Mouse (Mus musculus): Measurements from ENCODE around the gene Gabpb2. TPM values are rescaled to one million over a fixed set of nuclear protein-coding genes. Genes with fewer than 3 reads are reported as not detected.
A peak's percentile ranks its signal among the peaks of the same experiment; 100 is the strongest.
"Not testable (repeated sequence)": the region's sequence is repeated elsewhere in the genome, so short reads cannot be mapped to it uniquely, and the experiment has no call there.

The Gabpb2 gene
- polyA plus RNA-seq, 1 experiment = 14.7 TPM

GRCm38 (mm10) chr3:95142617-95143011 is 75.1 kb downstream of the Gabpb2 start:
- TF ChIP-seq POLR2A (IDR thresholded peaks at IDR 0.05; ENCODE audit: borderline replicate concordance, extremely low read depth, insufficient read depth, insufficient read length, poor library complexity, severe bottlenecking) (no peak), CTCF (IDR thresholded peaks at IDR 0.05; ENCODE audit: borderline replicate concordance, extremely low read depth, insufficient read depth, insufficient read length) (peak; percentile 98)
- DNase-seq (ENCODE audit: low read depth) = peak; percentile 84

GRCm38 (mm10) chr3:95141952-95142616 is 75.6 kb downstream of the Gabpb2 start, which contains the start of gene Tnfaip8l2:
Gene Tnfaip8l2, minus strand, starts transcription at chr3:95142360.
- TF ChIP-seq POLR2A (IDR thresholded peaks at IDR 0.05; ENCODE audit: borderline replicate concordance, extremely low read depth, insufficient read depth, insufficient read length, poor library complexity, severe bottlenecking) = no peak
- TF ChIP-seq CTCF (IDR thresholded peaks at IDR 0.05; ENCODE audit: borderline replicate concordance, extremely low read depth, insufficient read depth, insufficient read length) = no peak
- no peak for DNase-seq (ENCODE audit: low read depth)

GRCm38 (mm10) chr3:95141474-95141873 is 76.2 kb downstream of the Gabpb2 start:
- TF ChIP-seq POLR2A (IDR thresholded peaks at IDR 0.05; ENCODE audit: borderline replicate concordance, extremely low read depth, insufficient read depth, insufficient read length, poor library complexity, severe bottlenecking) (no peak), CTCF (IDR thresholded peaks at IDR 0.05; ENCODE audit: borderline replicate concordance, extremely low read depth, insufficient read depth, insufficient read length) (no peak)
- no peak for DNase-seq (ENCODE audit: low read depth)

DNA sequence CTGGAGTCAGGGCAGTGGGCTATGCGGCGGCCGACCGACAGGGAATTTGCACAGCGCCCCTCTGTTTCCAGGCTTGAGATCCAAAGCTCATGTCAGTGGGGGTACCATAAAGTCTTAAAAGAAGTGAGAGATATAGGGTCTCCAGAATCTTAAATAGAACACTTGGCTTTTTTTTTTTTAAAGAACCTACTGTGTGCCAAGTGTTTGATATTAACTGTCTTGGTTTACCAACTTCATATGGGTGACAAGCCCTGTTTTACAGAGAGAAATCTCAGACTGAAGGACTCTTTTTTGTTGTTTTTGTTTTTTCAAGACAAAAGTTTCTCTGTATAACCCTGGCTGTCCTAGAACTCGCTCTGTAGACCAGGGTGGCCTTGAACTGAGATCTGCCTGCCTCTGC is 76.9 kb downstream of the Gabpb2 start:
- TF ChIP-seq POLR2A (IDR thresholded peaks at IDR 0.05; ENCODE audit: borderline replicate concordance, extremely low read depth, insufficient read depth, insufficient read length, poor library complexity, severe bottlenecking) = no peak
- TF ChIP-seq CTCF (IDR thresholded peaks at IDR 0.05; ENCODE audit: borderline replicate concordance, extremely low read depth, insufficient read depth, insufficient read length) = no peak
- no peak for DNase-seq (ENCODE audit: low read depth)

GRCm38 (mm10) chr3:95140289-95140595 is 77.5 kb downstream of the Gabpb2 start:
- TF ChIP-seq POLR2A (IDR thresholded peaks at IDR 0.05; ENCODE audit: borderline replicate concordance, extremely low read depth, insufficient read depth, insufficient read length, poor library complexity, severe bottlenecking) (no peak), CTCF (IDR thresholded peaks at IDR 0.05; ENCODE audit: borderline replicate concordance, extremely low read depth, insufficient read depth, insufficient read length) (no peak)

DNA sequence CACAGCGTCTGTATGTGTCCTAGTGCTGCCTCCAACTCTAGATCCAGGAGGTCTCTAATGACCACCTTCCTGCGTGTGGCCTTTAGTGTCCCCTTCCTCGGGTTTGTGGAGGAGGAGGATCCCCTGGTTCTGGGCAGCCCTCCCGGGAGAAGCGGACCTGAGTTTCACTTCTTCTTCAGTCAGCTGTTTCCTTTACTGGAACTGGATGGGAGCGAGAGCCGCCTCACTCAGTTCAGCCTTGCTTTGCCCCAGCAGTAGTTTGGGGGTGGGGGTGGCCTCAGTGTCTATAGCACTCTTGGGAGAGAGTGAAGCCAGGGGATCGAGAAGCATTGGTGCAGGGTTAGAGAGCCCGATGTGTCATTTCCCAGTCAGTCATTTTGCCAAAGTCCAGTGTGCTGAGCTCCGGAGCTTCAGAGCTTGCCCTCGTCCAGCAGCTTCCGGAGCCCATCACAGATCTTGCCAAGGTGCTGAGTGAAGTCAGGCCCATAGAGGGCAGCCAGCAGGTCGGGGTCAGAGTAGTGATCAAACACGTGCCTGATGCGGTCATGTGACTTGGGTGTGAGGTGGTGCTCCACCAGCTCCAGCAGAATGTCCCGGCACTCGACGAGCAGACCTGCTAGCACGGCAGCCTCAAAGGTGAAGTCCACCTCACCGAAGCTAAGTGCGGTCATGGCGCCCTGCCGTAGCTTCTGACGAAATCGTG is 78.0 kb downstream of the Gabpb2 start:
- no peak for DNase-seq (ENCODE audit: low read depth)
- no peak for TF ChIP-seq CTCF (IDR thresholded peaks at IDR 0.05; ENCODE audit: borderline replicate concordance, extremely low read depth, insufficient read depth, insufficient read length)
- no peak for TF ChIP-seq POLR2A (IDR thresholded peaks at IDR 0.05; ENCODE audit: borderline replicate concordance, extremely low read depth, insufficient read depth, insufficient read length, poor library complexity, severe bottlenecking)

More at GRCm38 (mm10) chr3:95140289-95140595, 77.5 kb downstream of the Gabpb2 start:
- no peak for DNase-seq (ENCODE audit: low read depth)

GRCm38 (mm10) chr3:95136336-95136735 is 81.4 kb downstream of the Gabpb2 start:
- TF ChIP-seq CTCF (IDR thresholded peaks at IDR 0.05; ENCODE audit: borderline replicate concordance, extremely low read depth, insufficient read depth, insufficient read length) (no peak), POLR2A (IDR thresholded peaks at IDR 0.05; ENCODE audit: borderline replicate concordance, extremely low read depth, insufficient read depth, insufficient read length, poor library complexity, severe bottlenecking) (no peak)
- no peak for DNase-seq (ENCODE audit: low read depth)

GRCm38 (mm10) chr3:95135433-95136052 is 82.2 kb downstream of the Gabpb2 start:
- TF ChIP-seq POLR2A (IDR thresholded peaks at IDR 0.05; ENCODE audit: borderline replicate concordance, extremely low read depth, insufficient read depth, insufficient read length, poor library complexity, severe bottlenecking) (no peak), CTCF (IDR thresholded peaks at IDR 0.05; ENCODE audit: borderline replicate concordance, extremely low read depth, insufficient read depth, insufficient read length) (no peak)

GRCm38 (mm10) chr3:95135023-95135422 is 82.7 kb downstream of the Gabpb2 start:
- TF ChIP-seq POLR2A (IDR thresholded peaks at IDR 0.05; ENCODE audit: borderline replicate concordance, extremely low read depth, insufficient read depth, insufficient read length, poor library complexity, severe bottlenecking) (no peak), CTCF (IDR thresholded peaks at IDR 0.05; ENCODE audit: borderline replicate concordance, extremely low read depth, insufficient read depth, insufficient read length) (no peak)
- DNase-seq (ENCODE audit: low read depth) = peak; percentile 16

More at GRCm38 (mm10) chr3:95135433-95136052, 82.2 kb downstream of the Gabpb2 start:
- DNase-seq (ENCODE audit: low read depth) = no peak

GRCm38 (mm10) chr3:95134133-95134532 is 83.6 kb downstream of the Gabpb2 start:
- DNase-seq (ENCODE audit: low read depth) = not testable (repeated sequence)

GRCm38 (mm10) chr3:95133680-95134101 is 84.0 kb downstream of the Gabpb2 start, which contains the start of the genes Scnm1 and Lysmd1:
Gene Scnm1, minus strand, starts transcription at chr3:95134011.
Gene Lysmd1, plus strand, starts transcription at chr3:95134088.
- peak; percentile 99 for DNase-seq (ENCODE audit: low read depth)
- TF ChIP-seq CTCF (IDR thresholded peaks at IDR 0.05; ENCODE audit: borderline replicate concordance, extremely low read depth, insufficient read depth, insufficient read length) = peak; percentile 21; the same call in 1 of the 2 replicates
- TF ChIP-seq POLR2A (IDR thresholded peaks at IDR 0.05; ENCODE audit: borderline replicate concordance, extremely low read depth, insufficient read depth, insufficient read length, poor library complexity, severe bottlenecking) = no peak

Measured in brain, embryonic 14.5 days (tissue).